Mouse (Mus musculus): ENCODE results near the gene Arhgef40.

DNA sequence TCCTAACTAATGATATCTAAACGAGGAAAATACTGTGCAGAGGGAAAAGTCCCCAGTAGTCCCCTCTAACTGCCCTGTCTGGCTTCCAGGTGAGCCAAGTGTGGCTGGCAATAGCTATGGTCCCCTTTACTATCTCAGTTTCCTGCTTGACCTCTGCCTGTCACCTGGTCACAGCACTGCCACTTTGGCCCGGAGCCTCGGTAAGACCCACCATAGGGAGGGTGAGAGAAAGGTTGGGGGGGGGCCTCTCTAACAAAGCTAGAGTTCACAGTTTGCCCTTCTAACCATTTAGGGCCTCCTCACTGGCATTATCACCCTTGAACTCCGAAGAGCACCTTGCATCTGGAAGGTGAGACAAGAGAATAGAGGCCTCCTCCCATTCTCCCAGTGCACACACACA lies 33.1 kb downstream of the Arhgef40 start:
- no peak for TF ChIP-seq CTCF (conservative IDR thresholded peaks at IDR 0.05; ENCODE audit: insufficient read depth, insufficient read length, low read depth, low read length)
- no peak for TF ChIP-seq POLR2A (IDR thresholded peaks at IDR 0.05; ENCODE audit: low read depth, low read length)

Data from kidney, adult 2 months (tissue).